9 mouse cellular contexts compared by ENCODE assay signal in genomic region chr17:21272103-21272502, GRCm38 (mm10). TPM values are rescaled to one million over a fixed set of nuclear protein-coding genes. Genes with fewer than 3 reads are reported as not detected.
DNase-seq lines count a peak whose midpoint lies in the region; ATAC-seq and TF ChIP-seq lines count a peak whose summit lies in the region.
"Had no signal": no experiment of that assay in that cellular context is flagged by ENCODE, and none has a peak within 500 bp of the region (broad histone marks: within the 10 kb centered on the region; RNA-seq: fewer than 3 reads in every experiment).

No protein-coding gene starts in this region.

- H3K27ac ChIP-seq in heart, embryonic 12.5 days (ENCODE audit: poor library complexity, severe bottlenecking): no peak overlapping the region
- H3K27ac ChIP-seq in cerebellum, adult 2 months (ENCODE audit: insufficient read depth, low read length): no peak overlapping the region
- no peak overlapping the region for H3K27ac ChIP-seq in heart, embryonic 16.5 days (ENCODE audit: low read length)

- H3K4me1 ChIP-seq in heart, embryonic 12.5 days (replicated peaks): no peaks in the 10 kb centered on the region
- H3K4me1 ChIP-seq in E14TG2a.4 (replicated peaks; ENCODE audit: low read depth, low read length): no peaks in the 10 kb centered on the region
- no peaks in the 10 kb centered on the region for H3K4me1 ChIP-seq in cerebellum, adult 2 months (ENCODE audit: control insufficient read depth, insufficient read depth, low read length)
- H3K4me1 ChIP-seq in heart, embryonic 16.5 days (ENCODE audit: control insufficient read depth, insufficient read depth, low read length): no peaks in the 10 kb centered on the region

- TF ChIP-seq POLR2A in cerebellum, adult 2 months (IDR thresholded peaks at IDR 0.05; ENCODE audit: borderline replicate concordance, insufficient read depth, low read length): no peak

- H3K4me3 ChIP-seq in heart, embryonic 12.5 days: no peak overlapping the region
- no peak overlapping the region for H3K4me3 ChIP-seq in E14TG2a.4 (replicated peaks; ENCODE audit: low read length)
- no peak overlapping the region for H3K4me3 ChIP-seq in cerebellum, adult 2 months (replicated peaks; ENCODE audit: insufficient read depth, low read depth, low read length)
- no peak overlapping the region for H3K4me3 ChIP-seq in heart, embryonic 16.5 days (ENCODE audit: low read length)
- H3K4me3 ChIP-seq: myocyte had no signal

- peak; percentile 55 for TF ChIP-seq CTCF in E14TG2a.4 (conservative IDR thresholded peaks at IDR 0.05; ENCODE audit: low read length)
- peak; percentile 44; the same call in 1 of the 2 replicates for TF ChIP-seq CTCF in cerebellum, adult 2 months (IDR thresholded peaks at IDR 0.05; ENCODE audit: borderline replicate concordance, insufficient read depth, low read depth, low read length)

- no peaks in the 10 kb centered on the region for H3K27me3 ChIP-seq in heart, embryonic 12.5 days (replicated peaks)
- no peaks in the 10 kb centered on the region; the same call in 1 of the 2 replicates for H3K27me3 ChIP-seq in E14TG2a.4 (ENCODE audit: insufficient read depth, low read length)
- no peaks in the 10 kb centered on the region for H3K27me3 ChIP-seq in cerebellum, adult 2 months (ENCODE audit: control insufficient read depth, insufficient read depth, low read length)
- no peaks in the 10 kb centered on the region for H3K27me3 ChIP-seq in heart, embryonic 16.5 days (ENCODE audit: control insufficient read depth, insufficient read depth, low read length)

- no peaks in the 10 kb centered on the region for H3K9me3 ChIP-seq in heart, embryonic 12.5 days (replicated peaks)
- peaks cover 9% of the 10 kb centered on the region; the same call in 1 of the 2 replicates for H3K9me3 ChIP-seq in E14TG2a.4 (ENCODE audit: low read length)
- no peaks in the 10 kb centered on the region for H3K9me3 ChIP-seq in heart, embryonic 16.5 days (replicated peaks; ENCODE audit: control insufficient read depth, low read length)

- 7% methylated on average over 4 of the region's 4 CpGs for WGBS in heart, embryonic 12.5 days
- WGBS in cerebellum, adult 2 months: 7% methylated on average over 4 of the region's 4 CpGs
- 10% methylated on average over 4 of the region's 4 CpGs for WGBS in heart, embryonic 16.5 days

- ATAC-seq in heart, embryonic 12.5 days (ENCODE audit: insufficient number of reproducible peaks, low FRiP score): no peak
- ATAC-seq in heart, embryonic 16.5 days (replicated peaks; ENCODE audit: extremely low read depth, insufficient read depth, low FRiP score): 0 out of 2 replicates have a peak, but pooled peaks have one; percentile 49
- ATAC-seq in megakaryocyte progenitor cell, adult 5-6 weeks (replicated peaks; ENCODE audit: poor library complexity): peak; percentile 96

- H3K9ac ChIP-seq in heart, embryonic 12.5 days: no peak overlapping the region
- H3K9ac ChIP-seq in heart, embryonic 16.5 days (ENCODE audit: low read length): no peak overlapping the region

- H3K4me2 ChIP-seq in heart, embryonic 12.5 days: no peak overlapping the region
- no peak overlapping the region for H3K4me2 ChIP-seq in heart, embryonic 16.5 days (ENCODE audit: low read depth, low read length)

- no peaks in the 10 kb centered on the region for H3K36me3 ChIP-seq in heart, embryonic 12.5 days
- no peaks in the 10 kb centered on the region for H3K36me3 ChIP-seq in E14TG2a.4 (ENCODE audit: insufficient read depth, low read length)
- H3K36me3 ChIP-seq in heart, embryonic 16.5 days (ENCODE audit: control insufficient read depth, insufficient read depth): no peaks in the 10 kb centered on the region

- DNase-seq in heart, adult 8-10 months (ENCODE audit: low spot score): peak; percentile 55
- DNase-seq in cerebellum, adult 2 months: peak; percentile 18 to 50
- DNase-seq in layer of hippocampus, adult 9-11 months: peak; percentile 15
- peak; percentile 15 for DNase-seq in telencephalon, adult 2 months (ENCODE audit: low read depth, low spot score)

RNA-seq across cellular contexts. Expression of gene Vmn1r236, which starts 10.6 kb away (rescaled TPM):
- not detected for total RNA-seq in heart, adult 8-10 months (2022)
- not detected in 2 replicates for polyA plus RNA-seq in heart, embryonic 12.5 days (2016; fragmentation: Nextera tagmentation; extraction: Ambion mirVana)
- polyA plus RNA-seq in cerebellum, adult 2 months (2012; rRNA removed): not detected in 2 replicates
- not detected in 2 replicates for polyA plus RNA-seq in heart, embryonic 16.5 days (2015; fragmentation: Nextera tagmentation; extraction: Ambion mirVana)
- total RNA-seq in megakaryocyte progenitor cell, adult 5-6 weeks (2015): not detected in 2 replicates
- total RNA-seq in megakaryocyte progenitor cell, adult 5-6 weeks (2017): not detected in 2 replicates
- polyA plus RNA-seq: myocyte had no signal

RNA-seq across cellular contexts. Expression of gene Vmn1r235, which starts 15.9 kb away (rescaled TPM):
- not detected for total RNA-seq in heart, adult 8-10 months (2022)
- not detected in 2 replicates for polyA plus RNA-seq in heart, embryonic 12.5 days (2016; fragmentation: Nextera tagmentation; extraction: Ambion mirVana)
- not detected in 2 replicates for polyA plus RNA-seq in cerebellum, adult 2 months (2012; rRNA removed)
- polyA plus RNA-seq in heart, embryonic 16.5 days (2015; fragmentation: Nextera tagmentation; extraction: Ambion mirVana): not detected in 2 replicates
- total RNA-seq in megakaryocyte progenitor cell, adult 5-6 weeks (2015): not detected in 2 replicates
- not detected in 2 replicates for total RNA-seq in megakaryocyte progenitor cell, adult 5-6 weeks (2017)
- polyA plus RNA-seq: myocyte had no signal

RNA-seq across cellular contexts. Expression of gene Vmn1r237, which starts 39.6 kb away (rescaled TPM):
- not detected for total RNA-seq in heart, adult 8-10 months (2022)
- polyA plus RNA-seq in heart, embryonic 12.5 days (2016; fragmentation: Nextera tagmentation; extraction: Ambion mirVana): not detected in 2 replicates
- polyA plus RNA-seq in cerebellum, adult 2 months (2012; rRNA removed): not detected in 2 replicates
- polyA plus RNA-seq in heart, embryonic 16.5 days (2015; fragmentation: Nextera tagmentation; extraction: Ambion mirVana): not detected in 2 replicates
- total RNA-seq in megakaryocyte progenitor cell, adult 5-6 weeks (2015): not detected in 2 replicates
- total RNA-seq in megakaryocyte progenitor cell, adult 5-6 weeks (2017): not detected in 2 replicates
- polyA plus RNA-seq: myocyte had no signal

RNA-seq across cellular contexts. Expression of gene Vmn1r234, which starts 46.2 kb away (rescaled TPM):
- total RNA-seq in heart, adult 8-10 months (2022): not detected
- polyA plus RNA-seq in heart, embryonic 12.5 days (2016; fragmentation: Nextera tagmentation; extraction: Ambion mirVana): not detected in 2 replicates
- not detected in 2 replicates for polyA plus RNA-seq in cerebellum, adult 2 months (2012; rRNA removed)
- not detected in 2 replicates for polyA plus RNA-seq in heart, embryonic 16.5 days (2015; fragmentation: Nextera tagmentation; extraction: Ambion mirVana)
- not detected in 2 replicates for total RNA-seq in megakaryocyte progenitor cell, adult 5-6 weeks (2015)
- not detected in 2 replicates for total RNA-seq in megakaryocyte progenitor cell, adult 5-6 weeks (2017)
- polyA plus RNA-seq: myocyte had no signal
